Mouse (Mus musculus) granulocyte monocyte progenitor cell, adult 5-6 weeks (primary cell): ENCODE measurements around the gene Pnldc1. TPM values are rescaled to one million over a fixed set of nuclear protein-coding genes. Genes with fewer than 3 reads are reported as not detected.
"Not testable (repeated sequence)": the region's sequence is repeated elsewhere in the genome, so short reads cannot be mapped to it uniquely, and the experiment has no call there.

Experiments used
- ATAC-seq: replicated peaks from 2 replicates; pipeline ENCODE4 v1.8.0; 2016; ENCODE audit warnings: mild to moderate bottlenecking, moderate TSS enrichment, inconsistent platforms; ENCODE audit not compliant: poor library complexity, severe bottlenecking
- total RNA-seq, 2 experiments: library from RNA; stranded (forward) in 1 of 2; stranded (reverse) in 1 of 2; fragments of 200-712, 200-1000 nt in 1 of 2; fragments of >200 nt in 1 of 2; fragmentation: Nextera tagmentation in 1 of 2; gene quantifications; 2 replicates each; pipeline ENCODE4 v1.2.3; 2014 to 2017

Pnldc1 gene
- total RNA-seq, 2 experiments from 2014 or later, result 1.6 to 1.7 TPM

- ATAC-seq, result peak; percentile 13
Observed at GRCm38 (mm10) chr17:12915488-12915880, 5.5 kb upstream of the Pnldc1 start, which contains the start of gene Tcp1. TSS of gene Tcp1 (plus strand) at chr17:12915701.

GRCm38 (mm10) chr17:12910391-12910790, 361 bp upstream of the Pnldc1 start:
- no peak for ATAC-seq

GRCm38 (mm10) chr17:12906436-12906835, 3.6 kb downstream of the Pnldc1 start:
- no peak for ATAC-seq

GRCm38 (mm10) chr17:12905810-12906209, 4.2 kb downstream of the Pnldc1 start:
- no peak for ATAC-seq

- no peak for ATAC-seq
Observed at GRCm38 (mm10) chr17:12904349-12904748, 5.7 kb downstream of the Pnldc1 start.

- no peak for ATAC-seq
Observed at GRCm38 (mm10) chr17:12903372-12904333, 6.4 kb downstream of the Pnldc1 start.

- ATAC-seq, result no peak
Observed at GRCm38 (mm10) chr17:12902291-12902690, 7.7 kb downstream of the Pnldc1 start.

GRCm38 (mm10) chr17:12898607-12899006, 11.4 kb downstream of the Pnldc1 start:
- not testable (repeated sequence) for ATAC-seq

GRCm38 (mm10) chr17:12897674-12898073, 12.4 kb downstream of the Pnldc1 start:
- no peak for ATAC-seq

GRCm38 (mm10) chr17:12892033-12892432, 18.0 kb downstream of the Pnldc1 start:
- ATAC-seq, result no peak

- no peak for ATAC-seq
Observed at GRCm38 (mm10) chr17:12891054-12891453, 19.0 kb downstream of the Pnldc1 start.

GRCm38 (mm10) chr17:12887021-12887775, 22.8 kb downstream of the Pnldc1 start:
- ATAC-seq, result no peak

GRCm38 (mm10) chr17:12886620-12887019, 23.4 kb downstream of the Pnldc1 start:
- no peak for ATAC-seq

GRCm38 (mm10) chr17:12881216-12881615, 28.8 kb downstream of the Pnldc1 start:
- ATAC-seq, result no peak

- ATAC-seq, result peak; percentile 82
Observed at GRCm38 (mm10) chr17:12880178-12880577, 29.9 kb downstream of the Pnldc1 start.

- ATAC-seq, result no peak
Observed at GRCm38 (mm10) chr17:12875734-12876133, 34.3 kb downstream of the Pnldc1 start, which contains the start of gene Mrgprh. TSS of gene Mrgprh (plus strand) at chr17:12876034.

- peak; percentile 9; the same call in 1 of the 2 replicates for ATAC-seq
Observed at GRCm38 (mm10) chr17:12872275-12873028, 37.6 kb downstream of the Pnldc1 start.

- ATAC-seq, result no peak
Observed at GRCm38 (mm10) chr17:12868640-12869039, 41.4 kb downstream of the Pnldc1 start.

GRCm38 (mm10) chr17:12868043-12868442, 42.0 kb downstream of the Pnldc1 start, which contains the start of gene Mas1:
TSS of gene Mas1 (minus strand) at chr17:12868143.
- no peak for ATAC-seq

GRCm38 (mm10) chr17:12866853-12867252, 43.2 kb downstream of the Pnldc1 start:
- no peak for ATAC-seq
